Mouse (Mus musculus): Measurements from ENCODE around the gene Kremen1. TPM values are rescaled to one million over a fixed set of nuclear protein-coding genes. Genes with fewer than 3 reads are reported as not detected.
A peak's percentile ranks its signal among the peaks of the same experiment; 100 is the strongest.

The Kremen1 gene
- polyA plus RNA-seq, 1 experiment from 2014 or later = 7.7 TPM

GRCm38 (mm10) chr11:5196583-5196982 lies 64.8 kb downstream of the Kremen1 start:
- no peaks in the 10 kb centered on the region for H3K27me3 ChIP-seq
- peaks cover 25% of the 10 kb centered on the region; the same call in 1 of the 2 replicates for H3K36me3 ChIP-seq
- H3K9ac ChIP-seq = no peak overlapping the region
- H3K4me3 ChIP-seq = no peak overlapping the region
- no peak; the same call in 1 of the 2 replicates for ATAC-seq (ENCODE audit: low read depth)
- H3K4me1 ChIP-seq (replicated peaks) = peaks cover 20% of the 10 kb centered on the region
- H3K4me2 ChIP-seq = no peak overlapping the region
- 65% methylated on average over 7 of the region's 7 CpGs for WGBS
- H3K27ac ChIP-seq (replicated peaks) = no peak overlapping the region
- H3K9me3 ChIP-seq = no peaks in the 10 kb centered on the region

- Histone ChIP-seq H3K27ac (replicated peaks) (no peak overlapping the region), H3K4me2 (no peak overlapping the region), H3K9ac (no peak overlapping the region), H3K9me3 (no peaks in the 10 kb centered on the region), H3K4me1 (replicated peaks) (peaks cover 29% of the 10 kb centered on the region), H3K4me3 (no peak overlapping the region), H3K27me3 (no peaks in the 10 kb centered on the region), H3K36me3 (peaks cover 18% of the 10 kb centered on the region; the same call in 1 of the 2 replicates)
- 81% methylated on average over 1 of the region's 1 CpGs for WGBS
- no peak for ATAC-seq (ENCODE audit: low read depth)
Measured at GRCm38 (mm10) chr11:5193576-5193881, 67.8 kb downstream of the Kremen1 start.

- Histone ChIP-seq H3K4me3 (no peak overlapping the region), H3K9ac (no peak overlapping the region), H3K4me1 (replicated peaks) (peaks cover 29% of the 10 kb centered on the region), H3K27me3 (no peaks in the 10 kb centered on the region), H3K9me3 (no peaks in the 10 kb centered on the region), H3K27ac (replicated peaks) (no peak overlapping the region), H3K4me2 (no peak overlapping the region), H3K36me3 (peaks cover 14% of the 10 kb centered on the region; the same call in 1 of the 2 replicates)
- 79% methylated on average over 8 of the region's 8 CpGs for WGBS
- ATAC-seq (ENCODE audit: low read depth) = no peak
Measured at GRCm38 (mm10) chr11:5192840-5193575, 68.3 kb downstream of the Kremen1 start.

- Histone ChIP-seq H3K27ac (replicated peaks) (no peak overlapping the region), H3K4me2 (no peak overlapping the region), H3K9ac (no peak overlapping the region), H3K9me3 (no peaks in the 10 kb centered on the region), H3K36me3 (peaks cover 10% of the 10 kb centered on the region; the same call in 1 of the 2 replicates), H3K4me3 (no peak overlapping the region), H3K4me1 (replicated peaks) (peaks cover 25% of the 10 kb centered on the region), H3K27me3 (no peaks in the 10 kb centered on the region)
- WGBS = 62% methylated on average over 9 of the region's 9 CpGs
- no peak for ATAC-seq (ENCODE audit: low read depth)
Measured at GRCm38 (mm10) chr11:5192084-5192516, 69.3 kb downstream of the Kremen1 start.

GRCm38 (mm10) chr11:5189239-5189933 lies 72.0 kb downstream of the Kremen1 start:
- Histone ChIP-seq H3K4me1 (replicated peaks) (peaks cover 23% of the 10 kb centered on the region), H3K27me3 (no peaks in the 10 kb centered on the region), H3K36me3 (0 out of 2 replicates have a peak, but pooled peaks cover 5% of the 10 kb centered on the region), H3K9ac (no peak overlapping the region), H3K27ac (replicated peaks) (0 out of 2 replicates have a peak overlapping the region, but pooled peaks have one; percentile 9), H3K9me3 (no peaks in the 10 kb centered on the region), H3K4me2 (no peak overlapping the region), H3K4me3 (no peak overlapping the region)
- WGBS = 58% methylated on average over 9 of the region's 9 CpGs
- ATAC-seq (ENCODE audit: low read depth) = no peak

GRCm38 (mm10) chr11:5188170-5188569 lies 73.2 kb downstream of the Kremen1 start:
- Histone ChIP-seq H3K4me1 (replicated peaks) (peaks cover 30% of the 10 kb centered on the region), H3K9me3 (no peaks in the 10 kb centered on the region), H3K4me2 (no peak overlapping the region), H3K36me3 (0 out of 2 replicates have a peak, but pooled peaks cover 2% of the 10 kb centered on the region), H3K9ac (no peak overlapping the region), H3K4me3 (no peak overlapping the region), H3K27ac (replicated peaks) (no peak overlapping the region), H3K27me3 (no peaks in the 10 kb centered on the region)
- WGBS = 89% methylated on average over 4 of the region's 4 CpGs
- no peak for ATAC-seq (ENCODE audit: low read depth)

- Histone ChIP-seq H3K4me3 (no peak overlapping the region), H3K27ac (replicated peaks) (peak overlapping the region; percentile 23; the same call in 1 of the 2 replicates), H3K9ac (no peak overlapping the region), H3K27me3 (no peaks in the 10 kb centered on the region), H3K4me1 (replicated peaks) (peaks cover 20% of the 10 kb centered on the region), H3K9me3 (no peaks in the 10 kb centered on the region), H3K36me3 (no peaks in the 10 kb centered on the region), H3K4me2 (no peak overlapping the region)
- 0 out of 2 replicates have a peak, but pooled peaks have one; percentile 25 for ATAC-seq (ENCODE audit: low read depth)
- WGBS = 81% methylated on average over 9 of the region's 9 CpGs
Measured at GRCm38 (mm10) chr11:5184832-5185231, 76.5 kb downstream of the Kremen1 start.

GRCm38 (mm10) chr11:5184250-5184649 lies 77.1 kb downstream of the Kremen1 start:
- peak; percentile 74; the same call in 1 of the 2 replicates for ATAC-seq (ENCODE audit: low read depth)
- 27% methylated on average over 9 of the region's 9 CpGs for WGBS

GRCm38 (mm10) chr11:5182870-5183269 lies 78.5 kb downstream of the Kremen1 start:
- no peaks in the 10 kb centered on the region for H3K27me3 ChIP-seq
- no peak overlapping the region for H3K9ac ChIP-seq
- H3K9me3 ChIP-seq = no peaks in the 10 kb centered on the region
- peaks cover 24% of the 10 kb centered on the region for H3K4me1 ChIP-seq (replicated peaks)
- WGBS = 72% methylated on average over 4 of the region's 4 CpGs
- no peak for ATAC-seq (ENCODE audit: low read depth)
- no peak overlapping the region for H3K4me3 ChIP-seq
- H3K4me2 ChIP-seq = no peak overlapping the region
- no peak overlapping the region for H3K27ac ChIP-seq (replicated peaks)
- H3K36me3 ChIP-seq = no peaks in the 10 kb centered on the region

More at GRCm38 (mm10) chr11:5184250-5184649, 77.1 kb downstream of the Kremen1 start:
- Histone ChIP-seq H3K4me2 (no peak overlapping the region), H3K9ac (no peak overlapping the region), H3K4me3 (no peak overlapping the region), H3K4me1 (replicated peaks) (peaks cover 20% of the 10 kb centered on the region), H3K36me3 (no peaks in the 10 kb centered on the region), H3K9me3 (no peaks in the 10 kb centered on the region), H3K27me3 (no peaks in the 10 kb centered on the region), H3K27ac (replicated peaks) (peak overlapping the region; percentile 11; the same call in 1 of the 2 replicates)

- H3K36me3 ChIP-seq = no peaks in the 10 kb centered on the region
Measured at GRCm38 (mm10) chr11:5181850-5182404, 79.4 kb downstream of the Kremen1 start.

GRCm38 (mm10) chr11:5179391-5179790 lies 82.0 kb downstream of the Kremen1 start:
- Histone ChIP-seq H3K4me2 (no peak overlapping the region), H3K27me3 (no peaks in the 10 kb centered on the region), H3K9me3 (no peaks in the 10 kb centered on the region), H3K36me3 (no peaks in the 10 kb centered on the region), H3K4me3 (no peak overlapping the region), H3K4me1 (replicated peaks) (peaks cover 19% of the 10 kb centered on the region), H3K27ac (replicated peaks) (no peak overlapping the region), H3K9ac (no peak overlapping the region)
- WGBS = 25% methylated on average over 8 of the region's 8 CpGs
- ATAC-seq (ENCODE audit: low read depth) = no peak

More at GRCm38 (mm10) chr11:5181850-5182404, 79.4 kb downstream of the Kremen1 start:
- Histone ChIP-seq H3K9me3 (no peaks in the 10 kb centered on the region), H3K4me1 (replicated peaks) (peaks cover 24% of the 10 kb centered on the region), H3K4me3 (no peak overlapping the region), H3K9ac (no peak overlapping the region), H3K27ac (replicated peaks) (0 out of 2 replicates have a peak overlapping the region, but pooled peaks have one; percentile 13), H3K27me3 (no peaks in the 10 kb centered on the region), H3K4me2 (no peak overlapping the region)
- 22% methylated on average over 13 of the region's 13 CpGs for WGBS
- ATAC-seq (ENCODE audit: low read depth) = no peak

- no peak for ATAC-seq (ENCODE audit: low read depth)
- 74% methylated on average over 12 of the region's 12 CpGs for WGBS
- Histone ChIP-seq H3K9me3 (no peaks in the 10 kb centered on the region), H3K9ac (no peak overlapping the region), H3K4me3 (no peak overlapping the region), H3K4me2 (no peak overlapping the region), H3K27ac (replicated peaks) (no peak overlapping the region), H3K27me3 (no peaks in the 10 kb centered on the region), H3K4me1 (replicated peaks) (peaks cover 21% of the 10 kb centered on the region), H3K36me3 (no peaks in the 10 kb centered on the region)
Measured at GRCm38 (mm10) chr11:5177171-5177570, 84.2 kb downstream of the Kremen1 start.

Data from neural tube, embryonic 13.5 days (tissue).